8 mouse cellular contexts compared by ENCODE assay signal in genomic region chr9:58581283-58581930, GRCm38 (mm10). TPM values are rescaled to one million over a fixed set of nuclear protein-coding genes. Genes with fewer than 3 reads are reported as not detected.
DNase-seq lines count a peak whose midpoint lies in the region; ATAC-seq and TF ChIP-seq lines count a peak whose summit lies in the region.

No protein-coding gene starts in this region.

- WGBS in heart, embryonic 12.5 days = 25% methylated on average over 8 of the region's 8 CpGs
- 35% methylated on average over 8 of the region's 8 CpGs for WGBS in forebrain, embryonic 13.5 days
- 25% methylated on average over 8 of the region's 8 CpGs for WGBS in liver, embryonic 12.5 days (ENCODE audit: insufficient replicate concordance)
- WGBS in stomach, embryonic 14.5 days = 28% methylated on average over 8 of the region's 8 CpGs

- H3K27ac ChIP-seq in heart, embryonic 12.5 days (ENCODE audit: poor library complexity, severe bottlenecking) = peak overlapping the region; percentile 91
- H3K27ac ChIP-seq in ES-E14 (ENCODE audit: insufficient read depth, low read depth, low read length, poor library complexity, severe bottlenecking) = peak overlapping the region; percentile 44
- peak overlapping the region; percentile 72 for H3K27ac ChIP-seq in forebrain, embryonic 13.5 days
- peak overlapping the region; percentile 83 for H3K27ac ChIP-seq in liver, embryonic 12.5 days
- peak overlapping the region; percentile 75 for H3K27ac ChIP-seq in stomach, embryonic 14.5 days (ENCODE audit: low read length)

- in situ Hi-C loops in ES-E14 (cut with MboI; ENCODE audit: low sequenced_read_pairs in 2 of 2, unreplicated experiment in 2 of 2) = no loop called here

- DNase-seq in heart, postnatal 25 days (ENCODE audit: low spot score) = no peak
- no peak for DNase-seq in ES-E14 (ENCODE audit: low read depth, low spot score)
- DNase-seq in spleen, adult 18-20 months = no peak
- no peak for DNase-seq in layer of hippocampus, adult 18-20 months (ENCODE audit: low spot score in 2 of 2)

- H3K4me1 ChIP-seq in heart, embryonic 12.5 days (replicated peaks) = peaks cover 6% of the 10 kb centered on the region
- peaks cover 0 to 8% of the 10 kb centered on the region in 2 experiments; a peak in 2 of 4 replicates for H3K4me1 ChIP-seq in ES-E14 (ENCODE audit: control insufficient read depth in 2 of 2, insufficient read depth in 2 of 2, low read length in 2 of 2, poor library complexity in 1 of 2)
- peaks cover 18% of the 10 kb centered on the region for H3K4me1 ChIP-seq in forebrain, embryonic 13.5 days
- peaks cover 35% of the 10 kb centered on the region for H3K4me1 ChIP-seq in liver, embryonic 12.5 days
- 0 out of 2 replicates have a peak, but pooled peaks cover 6% of the 10 kb centered on the region for H3K4me1 ChIP-seq in stomach, embryonic 14.5 days (ENCODE audit: control insufficient read depth, insufficient read depth, low read length)

- ATAC-seq in heart, embryonic 12.5 days (ENCODE audit: insufficient number of reproducible peaks, low FRiP score) = peak; percentile 12
- no peak for ATAC-seq in forebrain, embryonic 13.5 days
- no peak for ATAC-seq in liver, embryonic 12.5 days
- ATAC-seq in stomach, embryonic 14.5 days (ENCODE audit: insufficient number of reproducible peaks, insufficient read depth, low FRiP score, low read depth) = peak; percentile 26; the same call in 1 of the 2 replicates

- peak overlapping the region; percentile 74 for H3K9ac ChIP-seq in heart, embryonic 12.5 days
- peak overlapping the region; percentile 82 for H3K9ac ChIP-seq in ES-E14 (ENCODE audit: insufficient read depth, low read depth, low read length, poor library complexity, severe bottlenecking)
- peak overlapping the region; percentile 70 for H3K9ac ChIP-seq in forebrain, embryonic 13.5 days
- H3K9ac ChIP-seq in liver, embryonic 12.5 days = peak overlapping the region; percentile 69
- H3K9ac ChIP-seq in stomach, embryonic 14.5 days (replicated peaks; ENCODE audit: low read depth, low read length) = peak overlapping the region; percentile 43

- intact Hi-C loops in heart, postnatal 25 days (cut with DNase I) = no loop called here

- H3K36me3 ChIP-seq in heart, embryonic 12.5 days = no peaks in the 10 kb centered on the region
- H3K36me3 ChIP-seq in ES-E14 (ENCODE audit: control insufficient read depth, insufficient read depth, low read length, poor library complexity, severe bottlenecking) = no peaks in the 10 kb centered on the region
- H3K36me3 ChIP-seq in forebrain, embryonic 13.5 days (ENCODE audit: poor library complexity, severe bottlenecking) = no peaks in the 10 kb centered on the region
- H3K36me3 ChIP-seq in liver, embryonic 12.5 days = no peaks in the 10 kb centered on the region
- H3K36me3 ChIP-seq in stomach, embryonic 14.5 days (ENCODE audit: control insufficient read depth, insufficient read depth, low read length) = no peaks in the 10 kb centered on the region

- H3K27me3 ChIP-seq in heart, embryonic 12.5 days (replicated peaks) = no peaks in the 10 kb centered on the region
- no peaks in the 10 kb centered on the region for H3K27me3 ChIP-seq in forebrain, embryonic 13.5 days
- no peaks in the 10 kb centered on the region for H3K27me3 ChIP-seq in liver, embryonic 12.5 days (replicated peaks)
- no peaks in the 10 kb centered on the region for H3K27me3 ChIP-seq in stomach, embryonic 14.5 days (ENCODE audit: control insufficient read depth, insufficient read depth, low read length)

- no peaks in the 10 kb centered on the region for H3K9me3 ChIP-seq in heart, embryonic 12.5 days (replicated peaks)
- no peaks in the 10 kb centered on the region for H3K9me3 ChIP-seq in ES-E14 (ENCODE audit: control insufficient read depth, insufficient read depth, low read depth, low read length)
- no peaks in the 10 kb centered on the region for H3K9me3 ChIP-seq in forebrain, embryonic 13.5 days (replicated peaks)
- H3K9me3 ChIP-seq in liver, embryonic 12.5 days (replicated peaks) = no peaks in the 10 kb centered on the region
- H3K9me3 ChIP-seq in stomach, embryonic 14.5 days (ENCODE audit: control insufficient read depth, low read depth, low read length) = no peaks in the 10 kb centered on the region

- H3K4me2 ChIP-seq in heart, embryonic 12.5 days = peak overlapping the region; percentile 86
- peak overlapping the region; percentile 67 for H3K4me2 ChIP-seq in forebrain, embryonic 13.5 days
- peak overlapping the region; percentile 75 for H3K4me2 ChIP-seq in liver, embryonic 12.5 days
- peak overlapping the region; percentile 60 for H3K4me2 ChIP-seq in stomach, embryonic 14.5 days (replicated peaks; ENCODE audit: low read depth, low read length)

- H3K4me3 ChIP-seq in heart, embryonic 12.5 days = peak overlapping the region; percentile 98
- H3K4me3 ChIP-seq in ES-E14 (ENCODE audit: insufficient read depth in 1 of 2, low read depth in 1 of 2, low read length in 2 of 2, poor library complexity in 1 of 2, severe bottlenecking in 1 of 2) = peak overlapping the region; percentile 58 to 74
- H3K4me3 ChIP-seq in forebrain, embryonic 13.5 days = peak overlapping the region; percentile 89
- peak overlapping the region; percentile 97 for H3K4me3 ChIP-seq in liver, embryonic 12.5 days
- peak overlapping the region; percentile 96 for H3K4me3 ChIP-seq in stomach, embryonic 14.5 days (ENCODE audit: low read depth, low read length)

TF ChIP-seq in ES-E14, 5 proteins besides CTCF, POLR2A, EP300 and RAD21:
- TF ChIP-seq ZC3H11A (IDR thresholded peaks at IDR 0.05; ENCODE audit: borderline replicate concordance, low read depth, low read length) (no peak), MAFK (IDR thresholded peaks at IDR 0.05; ENCODE audit: insufficient read depth, low read depth, low read length) (no peak), HCFC1 (IDR thresholded peaks at IDR 0.05; ENCODE audit: borderline replicate concordance, insufficient read depth, low read length) (no peak), ZNF384 (IDR thresholded peaks at IDR 0.05; ENCODE audit: low read depth, low read length) (peak; percentile 24; the same call in 1 of the 2 replicates)

RNA-seq across cellular contexts. Expression of gene Nptn, which starts 0.6 kb away (rescaled TPM):
- polyA plus RNA-seq in heart, embryonic 12.5 days (2016; fragmentation: Nextera tagmentation; extraction: Ambion mirVana) = 122 and 131 TPM in 2 replicates
- 100 to 1,000 TPM; 133 to 155 TPM for total RNA-seq in heart, postnatal 25 days (2021)
- total RNA-seq in ES-E14 (2012; rRNA removed) = 131 and 165 TPM in 2 replicates
- 79.8 and 98.9 TPM in 2 replicates for polyA plus RNA-seq in forebrain, embryonic 13.5 days (2015; fragmentation: Nextera tagmentation; extraction: Ambion mirVana)
- polyA plus RNA-seq in liver, embryonic 12.5 days (2016; fragmentation: Nextera tagmentation; extraction: Ambion mirVana) = 93.9 and 95.3 TPM in 2 replicates
- 152 and 154 TPM in 2 replicates for polyA plus RNA-seq in stomach, embryonic 14.5 days (2014; fragmentation: Nextera tagmentation; extraction: Ambion mirVana)
- 100 to 1,000 TPM; 848 to 884 TPM for total RNA-seq in layer of hippocampus, adult 18-20 months (2021)

RNA-seq across cellular contexts. Expression of gene Cd276, which starts 26.2 kb away (rescaled TPM):
- 39.2 and 42.4 TPM in 2 replicates for polyA plus RNA-seq in heart, embryonic 12.5 days (2016; fragmentation: Nextera tagmentation; extraction: Ambion mirVana)
- total RNA-seq in heart, postnatal 25 days (2021) = 10 to 100 TPM; 10.9 to 12.4 TPM
- 23.4 and 41.8 TPM in 2 replicates for total RNA-seq in ES-E14 (2012; rRNA removed)
- polyA plus RNA-seq in forebrain, embryonic 13.5 days (2015; fragmentation: Nextera tagmentation; extraction: Ambion mirVana) = 23.0 and 28.3 TPM in 2 replicates
- polyA plus RNA-seq in liver, embryonic 12.5 days (2016; fragmentation: Nextera tagmentation; extraction: Ambion mirVana) = 5.9 and 6.2 TPM in 2 replicates
- polyA plus RNA-seq in stomach, embryonic 14.5 days (2014; fragmentation: Nextera tagmentation; extraction: Ambion mirVana) = 43.0 and 45.7 TPM in 2 replicates
- 1 to 10 TPM; 5.8 to 6.0 TPM for total RNA-seq in layer of hippocampus, adult 18-20 months (2021)

Comparison
In these comparisons a context has a peak if more than half of its experiments do, and no peak if none do; other contexts are left out.
1. ATAC-seq: peak in heart, embryonic 12.5 days (single experiment) and stomach, embryonic 14.5 days (single experiment); none in forebrain, embryonic 13.5 days (single experiment) and liver, embryonic 12.5 days (single experiment).
2. Peak in every context shown above with its lines, with median percentiles within 50 percentile points of each other: H3K27ac ChIP-seq, H3K4me2 ChIP-seq, H3K4me3 ChIP-seq and H3K9ac ChIP-seq.